Mouse (Mus musculus): ENCODE data around the gene Tmem205. TPM values are rescaled to one million over a fixed set of nuclear protein-coding genes. Genes with fewer than 3 reads are reported as not detected.
A peak's percentile ranks its signal among the peaks of the same experiment; 100 is the strongest.

The Tmem205 gene
- polyA plus RNA-seq, 1 experiment from 2014 or later, result 137 TPM

- Histone ChIP-seq H3K4me1 (replicated peaks) (peaks cover 23% of the 10 kb centered on the region), H3K9ac (peak overlapping the region; percentile 72), H3K27me3 (peaks cover 25% of the 10 kb centered on the region), H3K27ac (replicated peaks) (peak overlapping the region; percentile 16), H3K4me2 (peak overlapping the region; percentile 98), H3K4me3 (replicated peaks) (peak overlapping the region; percentile 67), H3K9me3 (replicated peaks) (no peaks in the 10 kb centered on the region), H3K36me3 (replicated peaks) (peaks cover 3% of the 10 kb centered on the region; the same call in 1 of the 2 replicates)
- peak; percentile 31; the same call in 1 of the 2 replicates for ATAC-seq (ENCODE audit: insufficient read depth)
- 1% methylated on average over 35 of the region's 35 CpGs for WGBS (ENCODE audit: insufficient replicate concordance)
Observed at GRCm38 (mm10) chr9:21917493-21918034, 9.8 kb downstream of the Tmem205 start.

- H3K4me1 ChIP-seq (replicated peaks), result peaks cover 23% of the 10 kb centered on the region
- ATAC-seq (ENCODE audit: insufficient read depth), result no peak
- H3K4me3 ChIP-seq (replicated peaks), result peak overlapping the region; percentile 67
- 47% methylated on average over 3 of the region's 3 CpGs for WGBS (ENCODE audit: insufficient replicate concordance)
- H3K27ac ChIP-seq (replicated peaks), result peak overlapping the region; percentile 16; the same call in 1 of the 2 replicates
- peaks cover 3% of the 10 kb centered on the region; the same call in 1 of the 2 replicates for H3K36me3 ChIP-seq (replicated peaks)
- peak overlapping the region; percentile 72; the same call in 1 of the 2 replicates for H3K9ac ChIP-seq
- no peaks in the 10 kb centered on the region for H3K9me3 ChIP-seq (replicated peaks)
- peaks cover 25% of the 10 kb centered on the region for H3K27me3 ChIP-seq
- peak overlapping the region; percentile 98 for H3K4me2 ChIP-seq
Observed at GRCm38 (mm10) chr9:21916851-21917492, 10.4 kb downstream of the Tmem205 start.

- Histone ChIP-seq H3K4me2 (no peak overlapping the region), H3K36me3 (replicated peaks) (0 out of 2 replicates have a peak, but pooled peaks cover 3% of the 10 kb centered on the region), H3K9ac (no peak overlapping the region), H3K4me3 (replicated peaks) (no peak overlapping the region), H3K27ac (replicated peaks) (0 out of 2 replicates have a peak overlapping the region, but pooled peaks have one; percentile 24), H3K4me1 (replicated peaks) (no peaks in the 10 kb centered on the region), H3K9me3 (replicated peaks) (no peaks in the 10 kb centered on the region), H3K27me3 (no peaks in the 10 kb centered on the region)
- 45% methylated on average over 10 of the region's 10 CpGs for WGBS (ENCODE audit: insufficient replicate concordance)
- ATAC-seq (ENCODE audit: insufficient read depth), result peak; percentile 31; the same call in 1 of the 2 replicates
Observed at GRCm38 (mm10) chr9:21909474-21910223, 17.7 kb downstream of the Tmem205 start.

GRCm38 (mm10) chr9:21908216-21908615 is 19.1 kb downstream of the Tmem205 start:
- WGBS (ENCODE audit: insufficient replicate concordance), result 20% methylated on average over 11 of the region's 11 CpGs

GRCm38 (mm10) chr9:21904031-21904430 is 23.3 kb downstream of the Tmem205 start:
- Histone ChIP-seq H3K27ac (replicated peaks) (no peak overlapping the region), H3K4me1 (replicated peaks) (0 out of 2 replicates have a peak, but pooled peaks cover 6% of the 10 kb centered on the region), H3K4me3 (replicated peaks) (no peak overlapping the region), H3K36me3 (replicated peaks) (no peaks in the 10 kb centered on the region), H3K4me2 (no peak overlapping the region), H3K27me3 (peaks cover 6% of the 10 kb centered on the region; the same call in 1 of the 2 replicates), H3K9ac (no peak overlapping the region), H3K9me3 (replicated peaks) (no peaks in the 10 kb centered on the region)
- no peak for ATAC-seq (ENCODE audit: insufficient read depth)
- WGBS (ENCODE audit: insufficient replicate concordance), result 60% methylated on average over 4 of the region's 4 CpGs

More at GRCm38 (mm10) chr9:21908216-21908615, 19.1 kb downstream of the Tmem205 start:
- no peak for ATAC-seq (ENCODE audit: insufficient read depth)
- no peak overlapping the region for H3K9ac ChIP-seq
- no peak overlapping the region for H3K4me3 ChIP-seq (replicated peaks)
- no peaks in the 10 kb centered on the region for H3K36me3 ChIP-seq (replicated peaks)
- no peaks in the 10 kb centered on the region for H3K27me3 ChIP-seq
- no peaks in the 10 kb centered on the region for H3K9me3 ChIP-seq (replicated peaks)
- H3K4me1 ChIP-seq (replicated peaks), result no peaks in the 10 kb centered on the region
- H3K27ac ChIP-seq (replicated peaks), result no peak overlapping the region
- H3K4me2 ChIP-seq, result no peak overlapping the region

- H3K4me3 ChIP-seq (replicated peaks), result peak overlapping the region; percentile 45
- peaks cover 12% of the 10 kb centered on the region for H3K27me3 ChIP-seq
- H3K9ac ChIP-seq, result no peak overlapping the region
- no peaks in the 10 kb centered on the region for H3K9me3 ChIP-seq (replicated peaks)
- H3K27ac ChIP-seq (replicated peaks), result no peak overlapping the region
- ATAC-seq (ENCODE audit: insufficient read depth), result peak; percentile 37
- H3K36me3 ChIP-seq (replicated peaks), result no peaks in the 10 kb centered on the region
- 0 out of 2 replicates have a peak, but pooled peaks cover 6% of the 10 kb centered on the region for H3K4me1 ChIP-seq (replicated peaks)
- H3K4me2 ChIP-seq, result peak overlapping the region; percentile 56
- 11% methylated on average over 10 of the region's 10 CpGs for WGBS (ENCODE audit: insufficient replicate concordance)
Observed at GRCm38 (mm10) chr9:21901223-21901820, 26.0 kb downstream of the Tmem205 start.

GRCm38 (mm10) chr9:21889229-21889628 is 38.1 kb downstream of the Tmem205 start:
- H3K4me2 ChIP-seq, result no peak overlapping the region
- H3K27ac ChIP-seq (replicated peaks), result no peak overlapping the region
- H3K27me3 ChIP-seq, result no peaks in the 10 kb centered on the region
- ATAC-seq (ENCODE audit: insufficient read depth), result no peak
- H3K4me3 ChIP-seq (replicated peaks), result no peak overlapping the region
- no peak overlapping the region for H3K9ac ChIP-seq
- H3K4me1 ChIP-seq (replicated peaks), result no peaks in the 10 kb centered on the region
- H3K36me3 ChIP-seq (replicated peaks), result no peaks in the 10 kb centered on the region
- H3K9me3 ChIP-seq (replicated peaks), result no peaks in the 10 kb centered on the region
- 41% methylated on average over 3 of the region's 3 CpGs for WGBS (ENCODE audit: insufficient replicate concordance)

GRCm38 (mm10) chr9:21876601-21877000 is 50.8 kb downstream of the Tmem205 start:
- Histone ChIP-seq H3K27ac (replicated peaks) (no peak overlapping the region), H3K36me3 (replicated peaks) (no peaks in the 10 kb centered on the region), H3K9ac (no peak overlapping the region), H3K27me3 (peaks cover 3% of the 10 kb centered on the region; the same call in 1 of the 2 replicates), H3K4me3 (replicated peaks) (no peak overlapping the region), H3K4me1 (replicated peaks) (no peaks in the 10 kb centered on the region), H3K4me2 (no peak overlapping the region), H3K9me3 (replicated peaks) (no peaks in the 10 kb centered on the region)
- ATAC-seq (ENCODE audit: insufficient read depth), result no peak
- WGBS (ENCODE audit: insufficient replicate concordance), result 42% methylated on average over 3 of the region's 3 CpGs

- Histone ChIP-seq H3K36me3 (replicated peaks) (no peaks in the 10 kb centered on the region), H3K27me3 (peaks cover 3% of the 10 kb centered on the region; the same call in 1 of the 2 replicates), H3K9ac (no peak overlapping the region), H3K9me3 (replicated peaks) (no peaks in the 10 kb centered on the region), H3K4me3 (replicated peaks) (no peak overlapping the region), H3K27ac (replicated peaks) (no peak overlapping the region), H3K4me1 (replicated peaks) (no peaks in the 10 kb centered on the region), H3K4me2 (no peak overlapping the region)
- WGBS (ENCODE audit: insufficient replicate concordance), result 42% methylated on average over 4 of the region's 4 CpGs
- no peak for ATAC-seq (ENCODE audit: insufficient read depth)
Observed at GRCm38 (mm10) chr9:21872204-21872603, 55.2 kb downstream of the Tmem205 start.

Measured in liver, embryonic 15.5 days (tissue).